Mouse (Mus musculus) stomach, embryonic 16.5 days (tissue): ENCODE data around the gene Hnrnpl. TPM values are rescaled to one million over a fixed set of nuclear protein-coding genes. Genes with fewer than 3 reads are reported as not detected.

Experiments used
- ATAC-seq: fragments of 200-750 bp; cut with Nextera tagmentation; 2 replicates; pipeline ENCODE4 v1.8.0; 2017; ENCODE audit warnings: moderate number of reproducible peaks, moderate TSS enrichment; ENCODE audit not compliant: insufficient read depth, low FRiP score
- H3K27ac ChIP-seq: fragments of 300-500 bp; sonication (generic); 2 replicates; pipeline ENCODE4 v1.5.1; 2014; ENCODE audit warnings: low read length
- H3K27me3 ChIP-seq: fragments of 300-500 bp; sonication (generic); 2 replicates; pipeline ENCODE4 v1.6.1; 2014; ENCODE audit warnings: low read length, control low read depth, mixed read lengths; ENCODE audit not compliant: control insufficient read depth, insufficient read depth
- H3K36me3 ChIP-seq: fragments of 300-500 bp; sonication (generic); 2 replicates; pipeline ENCODE4 v1.6.1; 2014; ENCODE audit warnings: low read length; ENCODE audit not compliant: control insufficient read depth, insufficient read depth
- H3K4me1 ChIP-seq: fragments of 300-500 bp; sonication (generic); 2 replicates; pipeline ENCODE4 v1.6.1; 2014; ENCODE audit warnings: low read length, control low read depth, mixed read lengths; ENCODE audit not compliant: control insufficient read depth, insufficient read depth
- H3K4me2 ChIP-seq: fragments of 300-500 bp; sonication (generic); 2 replicates; pipeline ENCODE4 v1.6.1; 2014; ENCODE audit warnings: low read depth, low read length, mixed read lengths
- H3K4me3 ChIP-seq: fragments of 300-500 bp; sonication (generic); replicated peaks from 2 replicates; pipeline ENCODE4 v1.5.1; 2014; ENCODE audit warnings: mild to moderate bottlenecking, low read length
- H3K9ac ChIP-seq: fragments of 300-500 bp; sonication (generic); 2 replicates; pipeline ENCODE4 v1.6.1; 2014; ENCODE audit warnings: low read length
- H3K9me3 ChIP-seq: fragments of 300-500 bp; sonication (generic); replicated peaks from 2 replicates; pipeline ENCODE4 v1.6.1; 2016; ENCODE audit warnings: low read length, control low read depth; ENCODE audit not compliant: control insufficient read depth
- WGBS: fragments of 180-500 bp; shearing (Covaris S2); extraction: QIAGEN DNeasy Blood & Tissue Kit; methylation state at CpG from one replicate; pipeline ENCODE4 v1.1.7; 2014; 5-methylcytosine and 5-hydroxymethylcytosine counted together
- polyA plus RNA-seq: library from polyadenylated mRNA; unstranded; fragments of >200 nt; fragmentation: Nextera tagmentation; extraction: Ambion mirVana; gene quantifications from 2 replicates; pipeline ENCODE4 v1.2.1, GENCODE M21; 2015

Gene Hnrnpl
- polyA plus RNA-seq, 1 experiment from 2014 or later: 200 TPM

- no peak for ATAC-seq
- no peaks in the 10 kb centered on the region for H3K27me3 ChIP-seq
- 31% methylated on average over 7 of the region's 8 CpGs for WGBS
- H3K36me3 ChIP-seq: no peaks in the 10 kb centered on the region
- H3K4me1 ChIP-seq: peaks cover 39% of the 10 kb centered on the region
- H3K9ac ChIP-seq: peak overlapping the region; percentile 98
- no peaks in the 10 kb centered on the region for H3K9me3 ChIP-seq
- peak overlapping the region; percentile 100 for H3K27ac ChIP-seq
- H3K4me2 ChIP-seq: peak overlapping the region; percentile 88
- peak overlapping the region; percentile 78 for H3K4me3 ChIP-seq
Observed at GRCm38 (mm10) chr7:28807641-28808220, 610 bp upstream of the Hnrnpl start.

- Histone ChIP-seq H3K9me3 (no peaks in the 10 kb centered on the region), H3K4me2 (peak overlapping the region; percentile 88), H3K4me3 (peak overlapping the region; percentile 78), H3K27ac (peak overlapping the region; percentile 100), H3K9ac (peak overlapping the region; percentile 98), H3K4me1 (peaks cover 39% of the 10 kb centered on the region), H3K36me3 (peaks cover 9% of the 10 kb centered on the region), H3K27me3 (no peaks in the 10 kb centered on the region)
- peak; percentile 75 for ATAC-seq
- WGBS: under 1% methylated on average over 32 of the region's 32 CpGs
Observed at GRCm38 (mm10) chr7:28808957-28809393, 634 bp downstream of the Hnrnpl start.

GRCm38 (mm10) chr7:28809401-28810089, 1.2 kb downstream of the Hnrnpl start:
- H3K27me3 ChIP-seq: no peaks in the 10 kb centered on the region
- H3K4me1 ChIP-seq: peaks cover 40% of the 10 kb centered on the region
- peak overlapping the region; percentile 78 for H3K4me3 ChIP-seq
- ATAC-seq: peak; percentile 7; the same call in 1 of the 2 replicates
- peak overlapping the region; percentile 100 for H3K27ac ChIP-seq
- H3K9ac ChIP-seq: peak overlapping the region; percentile 98
- under 1% methylated on average over 35 of the region's 35 CpGs for WGBS
- no peaks in the 10 kb centered on the region for H3K9me3 ChIP-seq
- H3K4me2 ChIP-seq: peak overlapping the region; percentile 88
- peaks cover 14% of the 10 kb centered on the region for H3K36me3 ChIP-seq

GRCm38 (mm10) chr7:28810107-28811066, 2.0 kb downstream of the Hnrnpl start:
- ATAC-seq: peak; percentile 91
- H3K9ac ChIP-seq: peak overlapping the region; percentile 98
- peak overlapping the region; percentile 85 for H3K4me3 ChIP-seq
- peak overlapping the region; percentile 88 for H3K4me2 ChIP-seq
- H3K4me1 ChIP-seq: peaks cover 43% of the 10 kb centered on the region
- H3K27me3 ChIP-seq: no peaks in the 10 kb centered on the region
- no peaks in the 10 kb centered on the region for H3K9me3 ChIP-seq
- under 1% methylated on average over 70 of the region's 70 CpGs for WGBS
- peaks cover 21% of the 10 kb centered on the region for H3K36me3 ChIP-seq
- peak overlapping the region; percentile 100 for H3K27ac ChIP-seq

- Histone ChIP-seq H3K4me2 (peak overlapping the region; percentile 99), H3K9ac (peak overlapping the region; percentile 98), H3K4me3 (peak overlapping the region; percentile 85), H3K4me1 (peaks cover 52% of the 10 kb centered on the region), H3K27ac (peak overlapping the region; percentile 99), H3K9me3 (no peaks in the 10 kb centered on the region), H3K27me3 (no peaks in the 10 kb centered on the region), H3K36me3 (peaks cover 30% of the 10 kb centered on the region)
- under 1% methylated on average over 40 of the region's 40 CpGs for WGBS
- peak; percentile 56 for ATAC-seq
Observed at GRCm38 (mm10) chr7:28811228-28811627, 2.9 kb downstream of the Hnrnpl start.

- H3K4me1 ChIP-seq: peaks cover 56% of the 10 kb centered on the region
Observed at GRCm38 (mm10) chr7:28811640-28812275, 3.4 kb downstream of the Hnrnpl start.

GRCm38 (mm10) chr7:28812436-28812835, 4.1 kb downstream of the Hnrnpl start:
- peak overlapping the region; percentile 79 for H3K9ac ChIP-seq
- peak overlapping the region; percentile 99; the same call in 1 of the 2 replicates for H3K27ac ChIP-seq
- H3K4me2 ChIP-seq: peak overlapping the region; percentile 99
- H3K9me3 ChIP-seq: no peaks in the 10 kb centered on the region
- peaks cover 37% of the 10 kb centered on the region for H3K36me3 ChIP-seq
- WGBS: 43% methylated on average over 4 of the region's 4 CpGs
- no peaks in the 10 kb centered on the region for H3K27me3 ChIP-seq
- H3K4me1 ChIP-seq: peaks cover 59% of the 10 kb centered on the region
- H3K4me3 ChIP-seq: peak overlapping the region; percentile 85
- no peak for ATAC-seq

More at GRCm38 (mm10) chr7:28811640-28812275, 3.4 kb downstream of the Hnrnpl start:
- 5% methylated on average over 7 of the region's 7 CpGs for WGBS
- Histone ChIP-seq H3K4me2 (peak overlapping the region; percentile 99), H3K9me3 (no peaks in the 10 kb centered on the region), H3K4me3 (peak overlapping the region; percentile 85), H3K9ac (peak overlapping the region; percentile 79), H3K36me3 (peaks cover 34% of the 10 kb centered on the region), H3K27me3 (no peaks in the 10 kb centered on the region), H3K27ac (peak overlapping the region; percentile 99)
- no peak for ATAC-seq

GRCm38 (mm10) chr7:28812949-28813348, 4.6 kb downstream of the Hnrnpl start:
- no peaks in the 10 kb centered on the region for H3K9me3 ChIP-seq
- peak overlapping the region; percentile 85 for H3K4me3 ChIP-seq
- peak overlapping the region; percentile 79 for H3K9ac ChIP-seq
- H3K4me1 ChIP-seq: peaks cover 54% of the 10 kb centered on the region
- peaks cover 42% of the 10 kb centered on the region for H3K36me3 ChIP-seq
- H3K27me3 ChIP-seq: no peaks in the 10 kb centered on the region
- peak overlapping the region; percentile 99 for H3K4me2 ChIP-seq
- 53% methylated on average over 5 of the region's 5 CpGs for whole genome bisulfite sequencing
- ATAC-seq: no peak
- 0 out of 2 replicates have a peak overlapping the region, but pooled peaks have one; percentile 99 for H3K27ac ChIP-seq
